ENCODE assay signal across 9 mouse cellular contexts in the genomic region with DNA sequence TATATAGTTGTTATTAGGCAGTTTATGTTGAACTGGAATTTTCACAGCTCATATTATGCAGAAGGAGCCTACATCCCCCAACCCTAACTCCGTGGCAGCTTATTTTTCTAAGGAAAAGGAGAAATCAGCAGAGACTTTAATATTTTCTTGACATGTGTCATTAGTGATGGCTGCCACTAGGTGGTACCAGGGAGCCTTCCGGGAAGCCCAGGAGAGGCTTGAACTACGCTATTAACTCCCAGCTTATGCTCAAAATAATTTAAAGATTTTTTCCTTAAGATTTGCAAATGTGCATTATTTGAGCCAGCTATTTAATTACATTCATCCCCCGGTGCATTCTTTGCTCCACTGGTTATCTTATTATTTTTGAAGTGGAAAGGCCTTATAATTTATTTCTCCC.
A peak's percentile ranks its signal among the peaks of the same experiment; 100 is the strongest.
DNase-seq lines count a peak whose midpoint lies in the region; ATAC-seq and TF ChIP-seq lines count a peak whose summit lies in the region.
"Had no signal": no experiment of that assay in that cellular context is flagged by ENCODE, and none has a peak within 500 bp of the region (broad histone marks: within the 10 kb centered on the region; RNA-seq: fewer than 3 reads in every experiment).

No protein-coding gene starts in this region.

- no peak overlapping the region for H3K9ac ChIP-seq in forebrain, embryonic 15.5 days (replicated peaks)
- H3K9ac ChIP-seq in forebrain, embryonic 11.5 days (ENCODE audit: low read length), result no peak overlapping the region
- H3K9ac ChIP-seq in midbrain, embryonic 13.5 days (replicated peaks), result no peak overlapping the region
- H3K9ac ChIP-seq in forebrain, embryonic 16.5 days (replicated peaks; ENCODE audit: low read depth, low read length), result no peak overlapping the region
- no peak overlapping the region for H3K9ac ChIP-seq in liver, embryonic 14.5 days (replicated peaks)

- H3K4me3 ChIP-seq in forebrain, embryonic 15.5 days, result no peak overlapping the region
- no peak overlapping the region for H3K4me3 ChIP-seq in forebrain, embryonic 11.5 days (ENCODE audit: low read depth, low read length)
- H3K4me3 ChIP-seq in midbrain, embryonic 10.5 days, result no peak overlapping the region
- H3K4me3 ChIP-seq in midbrain, embryonic 13.5 days (replicated peaks), result no peak overlapping the region
- H3K4me3 ChIP-seq in bone marrow macrophage, adult 2 months (ENCODE audit: insufficient read depth, low read length), result no peak overlapping the region
- no peak overlapping the region for H3K4me3 ChIP-seq in forebrain, embryonic 16.5 days (replicated peaks; ENCODE audit: low read length)
- no peak overlapping the region for H3K4me3 ChIP-seq in liver, embryonic 14.5 days (ENCODE audit: insufficient read depth in 1 of 2, low read depth in 2 of 2, low read length in 2 of 2)
- H3K4me3 ChIP-seq in small intestine, adult 2 months (ENCODE audit: low read depth, low read length), result no peak overlapping the region

- H3K36me3 ChIP-seq in forebrain, embryonic 15.5 days, result no peaks in the 10 kb centered on the region
- no peaks in the 10 kb centered on the region for H3K36me3 ChIP-seq in forebrain, embryonic 11.5 days (ENCODE audit: control insufficient read depth, insufficient read depth, low read length)
- H3K36me3 ChIP-seq in midbrain, embryonic 10.5 days, result no peaks in the 10 kb centered on the region
- H3K36me3 ChIP-seq in midbrain, embryonic 13.5 days, result no peaks in the 10 kb centered on the region
- H3K36me3 ChIP-seq in forebrain, embryonic 16.5 days (ENCODE audit: control insufficient read depth, insufficient read depth), result no peaks in the 10 kb centered on the region
- H3K36me3 ChIP-seq in liver, embryonic 14.5 days (replicated peaks; ENCODE audit: control insufficient read depth, insufficient read depth, low read depth), result no peaks in the 10 kb centered on the region
- H3K36me3 ChIP-seq in small intestine, adult 2 months (ENCODE audit: control insufficient read depth, insufficient read depth, low read length), result no peaks in the 10 kb centered on the region
- H3K36me3 ChIP-seq: G1E had no signal

- peak; percentile 63 for ATAC-seq in forebrain, embryonic 15.5 days (replicated peaks)
- ATAC-seq in forebrain, embryonic 11.5 days (replicated peaks; ENCODE audit: low FRiP score), result no peak; the same call in 1 of the 2 replicates
- ATAC-seq in midbrain, embryonic 13.5 days, result no peak
- ATAC-seq in forebrain, embryonic 16.5 days, result peak; percentile 63
- no peak for ATAC-seq in liver, embryonic 14.5 days (ENCODE audit: insufficient read depth)

- H3K27me3 ChIP-seq in forebrain, embryonic 15.5 days, result no peaks in the 10 kb centered on the region
- no peaks in the 10 kb centered on the region; the same call in 1 of the 2 replicates for H3K27me3 ChIP-seq in forebrain, embryonic 11.5 days (ENCODE audit: control insufficient read depth, insufficient read depth, low read length)
- peaks cover 8% of the 10 kb centered on the region; the same call in 1 of the 2 replicates for H3K27me3 ChIP-seq in midbrain, embryonic 10.5 days (ENCODE audit: low read depth, poor library complexity, severe bottlenecking)
- H3K27me3 ChIP-seq in midbrain, embryonic 13.5 days, result no peaks in the 10 kb centered on the region
- H3K27me3 ChIP-seq in forebrain, embryonic 16.5 days (replicated peaks; ENCODE audit: control insufficient read depth, insufficient read depth, low read length), result no peaks in the 10 kb centered on the region; the same call in 1 of the 2 replicates
- no peaks in the 10 kb centered on the region for H3K27me3 ChIP-seq in liver, embryonic 14.5 days (ENCODE audit: control insufficient read depth, insufficient read depth, low read length)
- peaks cover 4% of the 10 kb centered on the region for H3K27me3 ChIP-seq in small intestine, adult 2 months (ENCODE audit: control insufficient read depth, insufficient read depth, low read length)

- no peak overlapping the region for H3K27ac ChIP-seq in forebrain, embryonic 15.5 days (replicated peaks)
- H3K27ac ChIP-seq in forebrain, embryonic 11.5 days (ENCODE audit: low read depth, low read length), result no peak overlapping the region
- H3K27ac ChIP-seq in midbrain, embryonic 10.5 days (replicated peaks), result no peak overlapping the region
- H3K27ac ChIP-seq in midbrain, embryonic 13.5 days, result no peak overlapping the region
- no peak overlapping the region for H3K27ac ChIP-seq in bone marrow macrophage, adult 2 months (ENCODE audit: insufficient read depth, low read depth, low read length)
- no peak overlapping the region for H3K27ac ChIP-seq in forebrain, embryonic 16.5 days (ENCODE audit: low read length)
- H3K27ac ChIP-seq in liver, embryonic 14.5 days, result no peak overlapping the region
- no peak overlapping the region for H3K27ac ChIP-seq in small intestine, adult 2 months (ENCODE audit: insufficient read depth, low read depth, low read length)

- TF ChIP-seq CTCF in bone marrow macrophage, adult 2 months (IDR thresholded peaks at IDR 0.05; ENCODE audit: low read depth, low read length), result peak; percentile 73
- peak; percentile 61 for TF ChIP-seq CTCF in liver, embryonic 14.5 days (IDR thresholded peaks at IDR 0.05; ENCODE audit: low read depth)
- peak; percentile 80; the same call in 1 of the 2 replicates for TF ChIP-seq CTCF in small intestine, adult 2 months (IDR thresholded peaks at IDR 0.05; ENCODE audit: extremely low read depth, insufficient read length, insufficient replicate concordance, low read depth, low read length)

- WGBS in forebrain, embryonic 15.5 days, result 9% methylated on average over 4 of the region's 4 CpGs
- 17% methylated on average over 4 of the region's 4 CpGs for WGBS in forebrain, embryonic 11.5 days
- WGBS in midbrain, embryonic 10.5 days, result 11% methylated on average over 4 of the region's 4 CpGs
- 5% methylated on average over 4 of the region's 4 CpGs for WGBS in midbrain, embryonic 13.5 days
- 8% methylated on average over 4 of the region's 4 CpGs for whole genome bisulfite sequencing in forebrain, embryonic 16.5 days
- WGBS in liver, embryonic 14.5 days (ENCODE audit: insufficient replicate concordance), result 9% methylated on average over 4 of the region's 4 CpGs
- 9% methylated on average over 4 of the region's 4 CpGs for WGBS in small intestine, adult 2 months

- H3K9me3 ChIP-seq in forebrain, embryonic 15.5 days, result no peaks in the 10 kb centered on the region
- H3K9me3 ChIP-seq in forebrain, embryonic 11.5 days (ENCODE audit: control insufficient read depth, low read length), result no peaks in the 10 kb centered on the region
- H3K9me3 ChIP-seq in midbrain, embryonic 10.5 days (replicated peaks), result no peaks in the 10 kb centered on the region
- H3K9me3 ChIP-seq in midbrain, embryonic 13.5 days, result no peaks in the 10 kb centered on the region
- H3K9me3 ChIP-seq in forebrain, embryonic 16.5 days (ENCODE audit: control insufficient read depth, low read length), result no peaks in the 10 kb centered on the region
- no peaks in the 10 kb centered on the region for H3K9me3 ChIP-seq in liver, embryonic 14.5 days (ENCODE audit: control insufficient read depth, low read length)

- H3K4me1 ChIP-seq in forebrain, embryonic 15.5 days, result no peaks in the 10 kb centered on the region
- no peaks in the 10 kb centered on the region for H3K4me1 ChIP-seq in forebrain, embryonic 11.5 days (replicated peaks; ENCODE audit: control insufficient read depth, insufficient read depth, low read length)
- H3K4me1 ChIP-seq in midbrain, embryonic 10.5 days, result no peaks in the 10 kb centered on the region
- no peaks in the 10 kb centered on the region for H3K4me1 ChIP-seq in midbrain, embryonic 13.5 days (replicated peaks)
- peaks cover 21% of the 10 kb centered on the region for H3K4me1 ChIP-seq in bone marrow macrophage, adult 2 months (ENCODE audit: control insufficient read depth, insufficient read depth, low read length)
- no peaks in the 10 kb centered on the region for H3K4me1 ChIP-seq in forebrain, embryonic 16.5 days (replicated peaks; ENCODE audit: control insufficient read depth, insufficient read depth, low read length)
- no peaks in the 10 kb centered on the region for H3K4me1 ChIP-seq in liver, embryonic 14.5 days (replicated peaks; ENCODE audit: control insufficient read depth in 2 of 2, insufficient read depth in 2 of 2, low read length in 1 of 2)
- H3K4me1 ChIP-seq in small intestine, adult 2 months (ENCODE audit: control insufficient read depth, insufficient read depth, insufficient read length, low read length), result no peaks in the 10 kb centered on the region

- no peak for TF ChIP-seq POLR2A in bone marrow macrophage, adult 2 months (IDR thresholded peaks at IDR 0.05; ENCODE audit: borderline replicate concordance, low read depth, low read length)
- TF ChIP-seq POLR2A in small intestine, adult 2 months (IDR thresholded peaks at IDR 0.05; ENCODE audit: low read depth, low read length), result no peak

- TF ChIP-seq EP300 in liver, embryonic 14.5 days (IDR thresholded peaks at IDR 0.05; ENCODE audit: low read depth), result no peak

- DNase-seq in forebrain, embryonic 11.5 days (ENCODE audit: low spot score), result no peak
- DNase-seq in midbrain, embryonic 10.5 days (ENCODE audit: low spot score), result peak; percentile 23
- no peak for DNase-seq in liver, embryonic 14.5 days (ENCODE audit: low read depth in 3 of 3, low spot score in 3 of 3)

- H3K4me2 ChIP-seq in forebrain, embryonic 15.5 days (replicated peaks), result no peak overlapping the region
- H3K4me2 ChIP-seq in forebrain, embryonic 11.5 days (ENCODE audit: low read depth, low read length, severe bottlenecking), result no peak overlapping the region
- H3K4me2 ChIP-seq in midbrain, embryonic 13.5 days (replicated peaks), result no peak overlapping the region
- no peak overlapping the region for H3K4me2 ChIP-seq in forebrain, embryonic 16.5 days (ENCODE audit: low read length)
- no peak overlapping the region for H3K4me2 ChIP-seq in liver, embryonic 14.5 days (ENCODE audit: low read depth)

Comparison
In these comparisons a context has a peak if more than half of its experiments do, and no peak if none do; other contexts are left out.
1. ATAC-seq: peak in forebrain, embryonic 15.5 days (single experiment) and forebrain, embryonic 16.5 days (single experiment); none in forebrain, embryonic 11.5 days (single experiment), midbrain, embryonic 13.5 days (single experiment) and liver, embryonic 14.5 days (single experiment).
2. Peak in every context shown above with its lines, with median percentiles within 50 percentile points of each other: CTCF ChIP-seq.